Mouse (Mus musculus) forebrain, embryonic 12.5 days (tissue): ENCODE results near the gene Wdr5b. TPM values are rescaled to one million over a fixed set of nuclear protein-coding genes. Genes with fewer than 3 reads are reported as not detected.
A peak's percentile ranks its signal among the peaks of the same experiment; 100 is the strongest.
"Not testable (repeated sequence)": the region's sequence is repeated elsewhere in the genome, so short reads cannot be mapped to it uniquely, and the experiment has no call there.

Experiments
- ATAC-seq: fragments of 200-750 bp; cut with Nextera tagmentation; 2 replicates; pipeline ENCODE4 v1.8.0; 2017; ENCODE audit warnings: moderate TSS enrichment; ENCODE audit not compliant: low FRiP score
- H3K27ac ChIP-seq: fragments of 300-500 bp; sonication (generic); 2 replicates; pipeline ENCODE4 v1.5.1; 2016; ENCODE audit warnings: mild to moderate bottlenecking
- H3K27me3 ChIP-seq: fragments of 300-500 bp; sonication (generic); 2 replicates; pipeline ENCODE4 v1.6.1; 2016; ENCODE audit warnings: mild to moderate bottlenecking
- H3K36me3 ChIP-seq: fragments of 300-500 bp; sonication (generic); replicated peaks from 2 replicates; pipeline ENCODE4 v1.6.1; 2016; ENCODE audit warnings: mild to moderate bottlenecking
- H3K4me1 ChIP-seq: fragments of 300-500 bp; sonication (generic); 2 replicates; pipeline ENCODE4 v1.6.1; 2016
- H3K4me2 ChIP-seq: fragments of 300-500 bp; sonication (generic); 2 replicates; pipeline ENCODE4 v1.6.1; 2016; ENCODE audit warnings: mild to moderate bottlenecking, moderate library complexity
- H3K4me3 ChIP-seq: fragments of 300-500 bp; sonication (generic); replicated peaks from 2 replicates; pipeline ENCODE4 v1.5.1; 2016; ENCODE audit warnings: mild to moderate bottlenecking
- H3K9ac ChIP-seq: fragments of 300-500 bp; sonication (generic); 2 replicates; pipeline ENCODE4 v1.6.1; 2016; ENCODE audit warnings: mild to moderate bottlenecking
- H3K9me3 ChIP-seq: fragments of 300-500 bp; sonication (generic); 2 replicates; pipeline ENCODE4 v1.6.1; 2016
- WGBS: fragments of 180-500 bp; shearing (Covaris S2); methylation state at CpG from one replicate; pipeline ENCODE4 v1.1.7; 2016; 5-methylcytosine and 5-hydroxymethylcytosine counted together
- polyA plus RNA-seq: library from polyadenylated mRNA; unstranded; fragments of >200 nt; fragmentation: Nextera tagmentation; extraction: Ambion mirVana; gene quantifications from 2 replicates; pipeline ENCODE4 v1.2.1, GENCODE M21; 2016

Wdr5b gene
- polyA plus RNA-seq, 1 experiment from 2014 or later = 12.1 TPM

DNA sequence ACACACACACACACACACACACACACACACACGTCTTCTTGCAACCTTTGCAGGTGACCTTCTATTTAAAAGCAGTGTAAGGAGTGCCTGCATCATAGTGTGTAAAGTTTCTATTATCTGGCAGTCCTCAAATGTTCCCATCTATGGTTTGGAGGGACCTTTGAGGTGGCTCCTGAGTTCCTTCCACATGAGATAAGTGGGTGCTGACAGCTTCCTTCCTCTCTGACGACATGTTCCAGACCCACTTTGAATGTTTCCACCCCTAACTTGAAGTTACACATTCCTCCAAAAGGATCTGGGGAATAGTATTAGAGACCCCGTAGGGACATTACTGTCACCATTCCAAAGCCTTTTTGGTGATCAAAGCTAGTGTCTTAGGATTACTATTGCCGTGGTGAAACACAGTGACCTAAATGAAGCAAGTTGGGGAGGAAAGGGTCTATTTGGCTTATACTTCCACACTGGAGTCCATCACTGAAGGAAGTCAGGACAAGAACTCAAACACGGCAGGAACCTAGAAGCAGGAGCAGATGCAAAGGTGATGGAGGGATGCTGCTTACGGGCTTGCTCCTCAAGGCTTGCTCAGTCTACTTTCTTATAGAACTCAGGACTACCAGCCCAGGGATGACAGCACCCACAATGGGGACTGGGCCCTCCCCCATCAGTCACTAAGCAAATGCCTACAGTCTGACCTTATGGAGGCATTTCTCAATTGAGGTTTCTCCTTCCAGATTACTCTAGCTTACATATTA is 12.7 kb downstream of the Wdr5b start:
- 91% methylated on average over 6 of the region's 6 CpGs for WGBS
- Histone ChIP-seq H3K9me3 (no peaks in the 10 kb centered on the region), H3K4me1 (no peaks in the 10 kb centered on the region), H3K4me3 (no peak overlapping the region), H3K27me3 (no peaks in the 10 kb centered on the region), H3K4me2 (no peak overlapping the region), H3K36me3 (peaks cover 44% of the 10 kb centered on the region), H3K9ac (no peak overlapping the region), H3K27ac (no peak overlapping the region)
- ATAC-seq = no peak

GRCm38 (mm10) chr16:36054920-36055319 is 13.9 kb downstream of the Wdr5b start:
- no peak overlapping the region for H3K27ac ChIP-seq
- no peaks in the 10 kb centered on the region for H3K4me1 ChIP-seq
- no peak overlapping the region for H3K9ac ChIP-seq
- WGBS = 93% methylated on average over 8 of the region's 8 CpGs
- H3K4me2 ChIP-seq = no peak overlapping the region
- no peak overlapping the region for H3K4me3 ChIP-seq
- H3K27me3 ChIP-seq = no peaks in the 10 kb centered on the region
- ATAC-seq = no peak
- no peaks in the 10 kb centered on the region for H3K9me3 ChIP-seq
- H3K36me3 ChIP-seq = peaks cover 32% of the 10 kb centered on the region

DNA sequence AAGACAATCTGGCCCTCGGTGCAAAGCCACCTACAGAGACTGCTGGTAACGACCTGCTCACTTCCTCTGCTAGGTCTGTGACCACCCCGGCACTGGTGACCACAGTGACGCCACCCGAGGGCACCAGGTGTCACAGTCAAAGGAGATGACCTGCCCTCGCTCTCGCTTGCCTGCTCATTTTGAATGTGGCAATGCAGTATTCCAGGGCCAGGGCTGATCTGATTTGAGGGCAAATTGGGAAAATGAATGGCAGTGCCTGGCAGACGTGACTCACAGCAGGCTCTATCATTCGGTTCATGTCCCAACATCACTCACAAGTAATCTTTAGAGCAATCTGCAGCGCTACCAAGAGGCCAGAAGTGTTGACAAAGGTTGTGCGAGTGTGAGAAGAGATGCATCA is 15.4 kb downstream of the Wdr5b start:
- WGBS = 85% methylated on average over 11 of the region's 11 CpGs
- Histone ChIP-seq H3K27ac (no peak overlapping the region), H3K9me3 (no peaks in the 10 kb centered on the region), H3K4me3 (no peak overlapping the region), H3K36me3 (peaks cover 19% of the 10 kb centered on the region), H3K27me3 (no peaks in the 10 kb centered on the region), H3K4me1 (no peaks in the 10 kb centered on the region), H3K9ac (no peak overlapping the region), H3K4me2 (no peak overlapping the region)
- no peak for ATAC-seq

DNA sequence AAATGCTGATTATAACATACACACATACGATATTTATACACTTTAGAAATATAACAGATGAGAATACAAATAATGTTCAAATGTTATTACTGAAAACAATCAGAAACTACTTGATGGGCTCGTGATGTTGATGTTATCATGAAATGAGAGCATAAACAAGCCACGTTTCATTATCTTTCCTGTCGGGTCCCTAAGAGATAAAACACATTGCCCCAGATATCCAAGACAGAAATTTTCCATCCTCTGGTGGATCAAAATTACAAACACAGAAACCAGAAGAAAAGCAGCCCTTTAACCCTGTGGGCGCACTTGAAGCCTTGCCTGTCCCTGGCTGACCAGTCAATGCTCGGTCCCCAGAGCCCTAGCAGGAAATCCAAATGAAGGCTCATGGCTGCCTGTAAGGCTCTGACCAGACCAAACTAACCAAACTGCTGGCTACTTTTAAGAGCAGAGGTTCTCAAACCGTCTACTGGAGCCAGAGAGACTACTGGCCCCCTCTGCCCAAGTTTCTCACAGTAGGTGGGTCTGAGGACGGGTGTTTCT is 17.0 kb downstream of the Wdr5b start:
- no peak for ATAC-seq
- Histone ChIP-seq H3K9ac (no peak overlapping the region), H3K9me3 (no peaks in the 10 kb centered on the region), H3K36me3 (peaks cover 12% of the 10 kb centered on the region; the same call in 1 of the 2 replicates), H3K27ac (no peak overlapping the region), H3K4me3 (no peak overlapping the region), H3K4me2 (no peak overlapping the region), H3K4me1 (no peaks in the 10 kb centered on the region), H3K27me3 (no peaks in the 10 kb centered on the region)
- 85% methylated on average over 8 of the region's 8 CpGs for WGBS

- ATAC-seq, H3K4me1 ChIP-seq, H3K4me2 ChIP-seq, H3K27me3 ChIP-seq, H3K27ac ChIP-seq, H3K9me3 ChIP-seq, H3K4me3 ChIP-seq, H3K9ac ChIP-seq, H3K36me3 ChIP-seq: not testable (repeated sequence)
- WGBS = 89% methylated on average over 1 of the region's 1 CpGs
Measured at GRCm38 (mm10) chr16:36062534-36062933, 21.5 kb downstream of the Wdr5b start.

GRCm38 (mm10) chr16:36063315-36063714 is 22.3 kb downstream of the Wdr5b start:
- no peak overlapping the region for H3K27ac ChIP-seq
- no peak overlapping the region for H3K9ac ChIP-seq
- H3K9me3 ChIP-seq = no peaks in the 10 kb centered on the region
- no peaks in the 10 kb centered on the region for H3K36me3 ChIP-seq
- H3K27me3 ChIP-seq = no peaks in the 10 kb centered on the region
- 84% methylated on average over 2 of the region's 2 CpGs for WGBS
- H3K4me2 ChIP-seq = no peak overlapping the region
- no peak overlapping the region for H3K4me3 ChIP-seq
- H3K4me1 ChIP-seq = peaks cover 1% of the 10 kb centered on the region; the same call in 1 of the 2 replicates
- no peak for ATAC-seq

GRCm38 (mm10) chr16:36064904-36065303 is 23.9 kb downstream of the Wdr5b start:
- no peaks in the 10 kb centered on the region for H3K36me3 ChIP-seq
- H3K27me3 ChIP-seq = no peaks in the 10 kb centered on the region
- H3K27ac ChIP-seq = no peak overlapping the region
- no peak overlapping the region for H3K4me2 ChIP-seq
- 91% methylated on average over 5 of the region's 5 CpGs for WGBS
- H3K9ac ChIP-seq = no peak overlapping the region
- H3K9me3 ChIP-seq = no peaks in the 10 kb centered on the region
- H3K4me1 ChIP-seq = peaks cover 15% of the 10 kb centered on the region
- no peak overlapping the region for H3K4me3 ChIP-seq
- no peak for ATAC-seq

- Histone ChIP-seq H3K27ac (no peak overlapping the region), H3K9me3 (no peaks in the 10 kb centered on the region), H3K4me1 (peaks cover 21% of the 10 kb centered on the region), H3K36me3 (no peaks in the 10 kb centered on the region), H3K4me2 (no peak overlapping the region), H3K4me3 (no peak overlapping the region), H3K9ac (no peak overlapping the region), H3K27me3 (no peaks in the 10 kb centered on the region)
- ATAC-seq = no peak
- 76% methylated on average over 2 of the region's 2 CpGs for WGBS
Measured at GRCm38 (mm10) chr16:36067694-36068093, 26.7 kb downstream of the Wdr5b start.

- whole genome bisulfite sequencing = 64% methylated on average over 3 of the region's 3 CpGs
- no peaks in the 10 kb centered on the region for H3K9me3 ChIP-seq
- H3K36me3 ChIP-seq = no peaks in the 10 kb centered on the region
- no peak overlapping the region for H3K9ac ChIP-seq
- peaks cover 21% of the 10 kb centered on the region for H3K4me1 ChIP-seq
- H3K4me3 ChIP-seq = no peak overlapping the region
- H3K27ac ChIP-seq = no peak overlapping the region
- H3K4me2 ChIP-seq = no peak overlapping the region
- no peak for ATAC-seq
- H3K27me3 ChIP-seq = no peaks in the 10 kb centered on the region
Measured at GRCm38 (mm10) chr16:36068356-36068755, 27.4 kb downstream of the Wdr5b start.

- Histone ChIP-seq H3K36me3 (no peaks in the 10 kb centered on the region), H3K27me3 (no peaks in the 10 kb centered on the region), H3K9ac (peak overlapping the region; percentile 81; the same call in 1 of the 2 replicates), H3K9me3 (no peaks in the 10 kb centered on the region), H3K4me2 (peak overlapping the region; percentile 71), H3K4me1 (peaks cover 21% of the 10 kb centered on the region), H3K27ac (no peak overlapping the region), H3K4me3 (peak overlapping the region; percentile 75)
- ATAC-seq = no peak
- WGBS = 43% methylated on average over 9 of the region's 9 CpGs
Measured at GRCm38 (mm10) chr16:36069819-36070575, 29.0 kb downstream of the Wdr5b start.

DNA sequence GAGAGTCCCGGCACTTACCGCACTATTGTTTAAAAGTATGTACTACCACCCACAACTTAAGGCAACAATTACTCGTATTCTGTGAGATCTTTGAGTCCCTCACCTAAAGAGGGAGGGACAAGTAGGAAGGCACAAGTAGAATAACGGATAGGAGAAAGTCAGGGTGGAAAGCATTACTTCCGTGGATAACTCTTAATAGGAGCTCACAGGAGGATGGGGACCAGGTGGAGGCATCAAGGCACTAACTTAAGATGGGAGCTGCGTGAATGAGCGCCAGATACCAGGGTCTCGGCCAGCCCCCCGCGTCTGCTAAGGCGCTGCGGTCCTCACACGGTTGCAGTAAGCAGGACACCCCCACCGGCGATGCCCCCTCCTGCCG is 30.1 kb downstream of the Wdr5b start:
- under 1% methylated on average over 16 of the region's 16 CpGs for WGBS
- H3K4me2 ChIP-seq = peak overlapping the region; percentile 71
- ATAC-seq = no peak
- H3K27me3 ChIP-seq = no peaks in the 10 kb centered on the region
- H3K9me3 ChIP-seq = no peaks in the 10 kb centered on the region
- peak overlapping the region; percentile 99 for H3K27ac ChIP-seq
- peak overlapping the region; percentile 81 for H3K9ac ChIP-seq
- peak overlapping the region; percentile 75 for H3K4me3 ChIP-seq
- peaks cover 21% of the 10 kb centered on the region for H3K4me1 ChIP-seq
- H3K36me3 ChIP-seq = no peaks in the 10 kb centered on the region

DNA sequence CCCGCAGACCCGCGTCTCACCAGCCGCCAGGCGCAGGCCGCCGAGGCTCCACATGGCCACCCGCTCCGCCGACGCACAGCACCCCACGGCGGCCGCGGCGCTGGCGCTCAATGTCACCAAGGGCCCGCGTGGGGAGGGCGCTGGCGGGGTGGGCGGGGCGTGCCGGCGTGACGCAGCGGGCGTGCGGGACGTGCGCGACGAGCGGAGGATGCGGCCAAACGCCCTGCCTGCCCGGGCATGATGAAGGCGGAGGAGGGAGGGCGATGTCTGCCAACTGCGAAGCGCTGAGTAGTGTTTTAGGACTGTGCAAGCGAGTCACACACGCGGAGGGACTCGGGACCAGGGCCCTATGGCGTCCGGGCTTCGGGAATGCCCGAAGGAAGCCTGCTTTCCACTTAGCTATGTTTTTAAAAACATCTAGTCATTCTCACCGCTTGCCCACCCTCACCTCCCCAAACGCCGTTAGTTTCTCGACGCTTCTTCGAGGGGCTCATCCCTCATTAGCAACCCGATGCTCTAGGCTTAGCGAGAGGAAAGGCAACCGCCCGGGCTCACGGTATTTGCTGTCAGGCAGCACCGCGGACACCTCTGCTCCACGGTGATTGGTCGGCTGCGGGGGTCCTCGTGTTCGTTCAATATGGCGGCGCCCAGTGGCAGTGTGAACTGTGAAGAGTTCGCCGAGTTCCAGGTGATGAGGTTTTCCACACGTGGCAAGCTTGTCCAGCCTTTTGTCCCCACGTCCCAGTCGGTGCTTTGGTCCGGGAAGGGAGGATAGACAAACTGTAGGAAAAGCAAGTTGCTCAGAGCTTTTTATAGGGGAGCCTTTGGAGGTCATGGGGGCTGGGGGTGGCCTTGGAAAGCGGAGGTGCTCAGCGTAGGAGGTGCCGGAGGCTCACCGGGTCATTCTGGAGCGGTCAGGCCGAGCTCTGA is 30.7 kb downstream of the Wdr5b start, which contains the start of the genes Fam162a and Ccdc58:
Fam162a (minus strand) TSS at position 145 of the 930 bp plus-strand sequence.
Ccdc58 (plus strand) TSS at position 236 of the 930 bp plus-strand sequence.
- ATAC-seq = peak; percentile 95
- peak within 1 kb of the TSS; percentile 81 for H3K9ac ChIP-seq

More for the DNA sequence above, 30.7 kb downstream of the Wdr5b start, which contains the start of the genes Fam162a and Ccdc58:
- H3K27ac ChIP-seq = peak within 1 kb of the TSS; percentile 99
- under 1% methylated on average over 78 of the region's 81 CpGs for WGBS
- H3K27me3 ChIP-seq = no peaks in the 10 kb centered on the region
- H3K4me2 ChIP-seq = peak within 1 kb of the TSS; percentile 71
- H3K36me3 ChIP-seq = no peaks in the 10 kb centered on the region
- H3K4me3 ChIP-seq = peak within 1 kb of the TSS; percentile 75
- H3K4me1 ChIP-seq = peaks cover 21% of the 10 kb centered on the region
- H3K9me3 ChIP-seq = no peaks in the 10 kb centered on the region
